Mouse (Mus musculus) hindbrain, embryonic 14.5 days (tissue): ENCODE results near the gene Gm49384. TPM values are rescaled to one million over a fixed set of nuclear protein-coding genes. Genes with fewer than 3 reads are reported as not detected.
"Not testable (repeated sequence)": the region's sequence is repeated elsewhere in the genome, so short reads cannot be mapped to it uniquely, and the experiment has no call there.

Experiments
- ATAC-seq: fragments of 200-750 bp; cut with Nextera tagmentation; 2 replicates; pipeline ENCODE4 v1.8.0; 2017; ENCODE audit warnings: moderate number of reproducible peaks, mild to moderate bottlenecking, moderate TSS enrichment, moderate library complexity; ENCODE audit not compliant: low FRiP score
- DNase-seq: peaks from one replicate; pipeline ENCODE4 v3.0.0-alpha.2; 2015; ENCODE audit warnings: low spot score
- H3K27ac ChIP-seq: fragments of 300-500 bp; sonication (generic); 2 replicates; pipeline ENCODE4 v1.5.1; 2014; ENCODE audit warnings: mild to moderate bottlenecking, moderate library complexity
- H3K27me3 ChIP-seq: fragments of 300-500 bp; sonication (generic); 2 replicates; pipeline ENCODE4 v1.6.1; 2014; ENCODE audit warnings: mild to moderate bottlenecking, low read length, mixed read lengths; ENCODE audit not compliant: control insufficient read depth, insufficient read depth
- H3K36me3 ChIP-seq: fragments of 300-500 bp; sonication (generic); replicated peaks from 2 replicates; pipeline ENCODE4 v1.6.1; 2014; ENCODE audit not compliant: control insufficient read depth, insufficient read depth
- H3K4me1 ChIP-seq: fragments of 300-500 bp; sonication (generic); replicated peaks from 2 replicates; pipeline ENCODE4 v1.6.1; 2014; ENCODE audit warnings: antibody characterized with exemption, low read length, mixed read lengths; ENCODE audit not compliant: control insufficient read depth, insufficient read depth
- H3K4me2 ChIP-seq: fragments of 300-500 bp; sonication (generic); replicated peaks from 2 replicates; pipeline ENCODE4 v1.6.1; 2014; ENCODE audit warnings: mild to moderate bottlenecking, moderate library complexity
- H3K4me3 ChIP-seq: fragments of 300-500 bp; sonication (generic); replicated peaks from 2 replicates; pipeline ENCODE4 v1.5.1; 2014; ENCODE audit warnings: mild to moderate bottlenecking, low read length
- H3K9ac ChIP-seq: fragments of 300-500 bp; sonication (generic); 2 replicates; pipeline ENCODE4 v1.6.1; 2014
- H3K9me3 ChIP-seq: fragments of 300-500 bp; sonication (generic); 2 replicates; pipeline ENCODE4 v1.6.1; 2016; ENCODE audit warnings: low read length; ENCODE audit not compliant: control insufficient read depth
- WGBS: fragments of 180-500 bp; shearing (Covaris S2); extraction: QIAGEN DNeasy Blood & Tissue Kit; methylation state at CpG from one replicate; pipeline ENCODE4 v1.1.7; 2014; 5-methylcytosine and 5-hydroxymethylcytosine counted together
- polyA plus RNA-seq: library from polyadenylated mRNA; unstranded; fragments of >200 nt; fragmentation: Nextera tagmentation; extraction: Ambion mirVana; gene quantifications from 2 replicates; pipeline ENCODE4 v1.2.1, GENCODE M21; 2014

Gene Gm49384
- polyA plus RNA-seq, 1 experiment from 2014 or later: 10.4 TPM

DNA sequence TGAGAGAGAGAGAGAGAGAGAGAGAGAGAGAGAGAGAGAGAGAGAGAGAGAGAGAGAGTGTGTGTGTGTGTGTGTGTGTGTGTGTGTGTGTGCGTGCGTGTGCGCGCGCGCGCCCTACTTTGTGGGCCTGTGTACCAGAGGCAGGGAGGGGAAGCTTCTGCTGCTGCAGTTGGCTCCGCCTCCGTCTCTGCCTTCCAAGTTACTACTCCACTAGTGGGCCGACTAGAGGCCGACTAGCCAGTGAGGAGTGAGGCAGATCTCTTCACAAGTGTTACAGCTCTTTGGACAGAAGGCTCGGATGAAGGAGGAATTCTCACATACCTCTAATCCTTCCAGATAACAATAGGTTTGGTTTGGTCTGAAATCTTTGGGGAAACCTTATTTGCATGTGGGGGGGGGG, 24.7 kb downstream of the Gm49384 start:
- DNase-seq (no peak), ATAC-seq (no peak)
- Histone ChIP-seq H3K4me3 (no peak overlapping the region), H3K4me1 (peaks cover 5% of the 10 kb centered on the region), H3K27me3 (no peaks in the 10 kb centered on the region), H3K9me3 (no peaks in the 10 kb centered on the region), H3K4me2 (no peak overlapping the region), H3K27ac (no peak overlapping the region), H3K9ac (no peak overlapping the region), H3K36me3 (peaks cover 18% of the 10 kb centered on the region)
- WGBS: 61% methylated on average over 12 of the region's 12 CpGs

DNA sequence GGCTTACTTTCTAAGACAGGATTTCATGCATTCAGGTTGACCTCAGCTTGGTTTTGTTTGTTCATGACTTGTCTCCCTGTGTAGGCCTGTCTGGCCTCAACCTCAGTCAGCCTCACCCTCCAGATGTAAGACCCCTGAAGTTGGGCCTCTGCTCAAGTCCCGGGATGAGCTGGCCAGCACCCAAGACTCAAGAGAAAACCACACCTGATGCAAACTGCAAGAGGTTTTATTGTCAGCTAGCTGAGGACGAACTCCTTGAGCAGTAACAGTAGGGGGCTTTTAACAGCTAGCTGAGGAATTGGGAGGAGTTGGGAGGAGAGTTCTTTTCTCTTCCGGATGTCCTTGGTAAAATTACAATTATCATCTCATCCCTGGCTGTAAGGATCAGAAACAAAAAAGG, 26.5 kb downstream of the Gm49384 start:
- WGBS: 77% methylated on average over 3 of the region's 3 CpGs
- no peak overlapping the region for H3K4me3 ChIP-seq
- no peaks in the 10 kb centered on the region for H3K9me3 ChIP-seq
- no peak overlapping the region for H3K27ac ChIP-seq
- H3K9ac ChIP-seq: no peak overlapping the region
- H3K27me3 ChIP-seq: no peaks in the 10 kb centered on the region
- ATAC-seq (no peak), DNase-seq (no peak)
- peaks cover 18% of the 10 kb centered on the region for H3K36me3 ChIP-seq
- H3K4me1 ChIP-seq: no peaks in the 10 kb centered on the region
- H3K4me2 ChIP-seq: no peak overlapping the region

DNA sequence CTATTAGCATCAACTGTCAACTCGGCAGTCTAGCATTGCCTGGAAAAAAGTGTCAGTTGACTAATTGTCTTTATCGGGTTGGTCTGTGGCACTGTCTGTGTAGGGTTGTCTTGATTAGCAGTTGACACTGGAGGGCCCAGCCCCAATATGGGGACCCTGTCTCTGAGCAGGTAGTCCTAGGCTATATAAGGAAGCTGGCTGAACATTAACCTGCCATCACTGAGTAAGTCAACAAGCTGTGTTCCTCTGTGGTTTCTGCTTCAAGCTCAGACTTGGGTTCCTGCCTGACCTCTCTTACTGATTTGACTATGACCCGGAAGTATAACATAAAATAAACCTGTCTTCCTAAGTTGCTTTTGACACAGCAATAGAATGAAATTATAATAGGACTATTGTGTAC, 28.1 kb downstream of the Gm49384 start:
- DNase-seq: no peak
- Histone ChIP-seq H3K27ac (no peak overlapping the region), H3K9me3 (no peaks in the 10 kb centered on the region), H3K9ac (no peak overlapping the region), H3K4me3 (no peak overlapping the region), H3K4me2 (no peak overlapping the region), H3K4me1 (no peaks in the 10 kb centered on the region), H3K27me3 (no peaks in the 10 kb centered on the region), H3K36me3 (peaks cover 3% of the 10 kb centered on the region; the same call in 1 of the 2 replicates)
- ATAC-seq: no peak
- WGBS: 91% methylated on average over 3 of the region's 3 CpGs

DNA sequence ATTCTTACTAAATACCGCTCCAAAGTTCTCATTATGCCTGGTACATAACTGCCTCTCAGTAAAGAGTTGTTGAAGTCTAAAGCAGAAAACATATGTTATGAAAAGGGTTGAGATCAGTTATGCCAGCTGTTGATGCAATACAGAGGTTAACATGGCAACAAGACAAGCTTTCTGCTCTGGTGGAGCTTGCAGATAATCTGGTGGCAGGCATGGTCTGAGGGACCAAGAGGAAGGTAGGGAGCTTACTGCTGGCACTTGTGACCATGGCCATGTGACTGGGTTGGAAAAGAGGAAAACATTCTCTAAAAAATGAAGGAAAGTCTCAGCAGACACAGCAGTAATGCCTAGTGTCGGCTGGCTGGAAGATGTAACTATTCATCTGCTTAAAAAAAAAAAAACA, 32.8 kb downstream of the Gm49384 start:
- no peak overlapping the region for H3K9ac ChIP-seq
- H3K9me3 ChIP-seq: no peaks in the 10 kb centered on the region
- no peaks in the 10 kb centered on the region for H3K4me1 ChIP-seq
- no peak overlapping the region for H3K4me3 ChIP-seq
- ATAC-seq (no peak), DNase-seq (no peak)
- H3K27ac ChIP-seq: no peak overlapping the region
- no peaks in the 10 kb centered on the region for H3K27me3 ChIP-seq
- no peaks in the 10 kb centered on the region for H3K36me3 ChIP-seq
- H3K4me2 ChIP-seq: no peak overlapping the region
- WGBS: 94% methylated on average over 2 of the region's 2 CpGs

DNA sequence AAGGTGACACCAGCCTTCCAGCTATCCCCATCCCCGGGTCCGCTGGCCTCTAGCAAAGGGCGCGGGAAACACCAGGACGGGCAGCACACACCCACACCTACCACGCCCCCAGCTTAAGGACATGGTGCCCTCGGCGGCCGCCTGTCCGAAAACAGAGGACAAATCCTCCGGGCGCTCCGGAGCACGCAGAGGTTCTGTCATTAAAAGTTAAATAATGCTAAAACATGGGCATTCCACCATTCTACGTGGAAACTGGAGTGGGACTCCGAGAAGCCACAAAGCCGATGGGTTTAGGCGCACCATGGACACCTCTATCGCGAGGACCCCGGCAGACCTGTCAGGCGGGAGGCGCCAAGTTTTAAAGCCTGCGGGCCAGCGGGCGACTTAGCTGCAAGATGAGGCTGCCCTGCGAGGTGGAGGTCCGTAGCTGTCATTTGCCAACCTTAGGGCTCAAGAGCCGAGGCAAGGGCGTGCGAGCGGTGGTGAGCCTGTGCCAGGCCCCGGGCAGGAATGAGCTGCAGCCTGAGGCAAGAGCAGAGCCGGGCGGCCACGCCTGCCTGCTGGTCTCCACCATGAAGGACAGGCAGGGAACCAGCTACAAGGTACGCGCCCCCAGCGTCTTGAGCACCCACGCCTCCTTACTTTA, 35.5 kb downstream of the Gm49384 start, which contains the start of gene Lrr1:
TSS of gene Lrr1 (plus strand) at position 354 of the 646 bp plus-strand sequence.
- H3K4me1 ChIP-seq: no peaks in the 10 kb centered on the region
- H3K9me3 ChIP-seq: no peaks in the 10 kb centered on the region
- no peaks in the 10 kb centered on the region for H3K36me3 ChIP-seq
- ATAC-seq (peak; percentile 95), DNase-seq (peak; percentile 88)
- WGBS: under 1% methylated on average over 40 of the region's 40 CpGs
- H3K9ac ChIP-seq: peak within 1 kb of the TSS; percentile 72
- H3K4me2 ChIP-seq: peak within 1 kb of the TSS; percentile 90
- peak within 1 kb of the TSS; percentile 77 for H3K27ac ChIP-seq
- peak within 1 kb of the TSS; percentile 44 for H3K4me3 ChIP-seq
- H3K27me3 ChIP-seq: no peaks in the 10 kb centered on the region

DNA sequence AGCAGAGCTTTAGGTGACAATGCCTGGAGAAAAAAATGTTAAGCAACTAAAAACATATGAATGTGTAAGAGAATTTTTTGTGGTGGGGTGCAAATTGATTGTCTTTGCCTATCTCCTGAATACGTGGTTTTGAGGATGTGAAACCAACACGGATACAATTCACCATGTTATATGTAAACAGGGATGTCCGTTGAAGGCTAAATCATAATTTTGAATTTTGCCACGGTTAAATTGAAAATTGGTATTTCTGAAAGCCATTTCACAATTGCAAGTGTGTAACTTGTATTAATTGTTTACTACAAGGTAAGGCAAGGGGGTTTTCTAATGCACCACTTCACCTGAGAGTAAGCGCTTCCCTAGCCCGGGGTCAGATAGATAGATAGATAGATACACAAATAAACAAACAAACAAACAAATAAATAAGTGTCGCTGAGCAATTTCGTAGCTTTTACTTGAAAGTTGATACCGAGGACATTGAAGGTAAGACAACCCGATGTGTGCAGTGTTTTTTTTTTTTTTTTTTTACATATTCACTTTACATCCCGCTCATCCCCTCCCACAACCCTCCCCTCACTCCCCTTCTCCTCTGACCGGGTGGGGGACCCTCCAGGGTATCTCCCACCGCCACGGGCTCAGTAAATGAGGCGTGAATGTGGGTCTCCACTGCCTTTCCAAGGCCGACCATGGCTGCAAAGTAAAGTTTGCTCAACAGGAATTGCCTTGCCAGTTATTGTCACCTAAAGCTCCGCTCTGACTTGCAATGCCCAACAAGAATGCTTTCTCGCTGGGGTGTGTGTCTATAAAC, 36.2 kb downstream of the Gm49384 start:
- peak; percentile 67 for ATAC-seq
- Histone ChIP-seq H3K27ac (peak overlapping the region; percentile 77; the same call in 1 of the 2 replicates), H3K9ac (peak overlapping the region; percentile 72), H3K27me3 (no peaks in the 10 kb centered on the region), H3K4me3 (peak overlapping the region; percentile 44), H3K4me2 (peak overlapping the region; percentile 90), H3K36me3 (no peaks in the 10 kb centered on the region), H3K9me3 (no peaks in the 10 kb centered on the region), H3K4me1 (no peaks in the 10 kb centered on the region)
- 7% methylated on average over 18 of the region's 18 CpGs for WGBS
- DNase-seq: no peak

DNA sequence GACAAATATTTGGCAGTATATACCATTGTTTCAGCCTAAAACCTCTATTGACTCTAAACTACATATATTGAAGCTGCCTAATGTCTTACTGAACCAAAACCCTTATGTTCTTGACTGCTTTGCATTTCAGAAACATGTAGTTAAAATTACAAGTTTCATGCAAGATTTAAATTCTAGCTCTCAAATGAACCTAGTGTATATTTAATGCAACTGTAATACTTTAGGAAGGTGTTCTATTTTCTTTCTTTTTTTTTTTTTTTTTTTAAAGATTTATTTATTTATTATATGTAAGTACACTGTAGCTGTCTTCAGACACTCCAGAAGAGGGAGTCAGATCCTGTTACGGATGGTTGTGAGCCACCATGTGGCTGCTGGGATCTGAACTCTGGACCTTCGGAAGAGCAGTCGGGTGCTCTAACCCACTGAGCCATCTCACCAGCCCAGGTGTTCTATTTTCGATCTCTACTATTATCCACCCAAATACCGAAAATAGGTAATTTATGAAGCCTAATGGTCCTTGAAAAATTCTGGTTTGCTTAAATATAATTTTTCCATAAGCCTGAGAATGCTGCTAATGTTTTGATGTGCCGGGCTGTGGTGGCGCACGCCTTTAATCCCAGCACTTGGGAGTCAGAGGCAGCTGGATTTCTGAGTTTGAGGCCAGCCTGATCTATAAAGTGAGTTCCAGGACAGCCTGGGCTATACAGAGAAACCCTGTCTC, 37.0 kb downstream of the Gm49384 start:
- H3K4me3 ChIP-seq, H3K9me3 ChIP-seq, DNase-seq, H3K4me1 ChIP-seq, H3K27ac ChIP-seq, H3K9ac ChIP-seq, H3K27me3 ChIP-seq, ATAC-seq, H3K36me3 ChIP-seq: not testable (repeated sequence)
- WGBS: 67% methylated on average over 8 of the region's 8 CpGs
- H3K4me2 ChIP-seq: 0 out of 2 replicates have a peak overlapping the region, but pooled peaks have one; percentile 90

DNA sequence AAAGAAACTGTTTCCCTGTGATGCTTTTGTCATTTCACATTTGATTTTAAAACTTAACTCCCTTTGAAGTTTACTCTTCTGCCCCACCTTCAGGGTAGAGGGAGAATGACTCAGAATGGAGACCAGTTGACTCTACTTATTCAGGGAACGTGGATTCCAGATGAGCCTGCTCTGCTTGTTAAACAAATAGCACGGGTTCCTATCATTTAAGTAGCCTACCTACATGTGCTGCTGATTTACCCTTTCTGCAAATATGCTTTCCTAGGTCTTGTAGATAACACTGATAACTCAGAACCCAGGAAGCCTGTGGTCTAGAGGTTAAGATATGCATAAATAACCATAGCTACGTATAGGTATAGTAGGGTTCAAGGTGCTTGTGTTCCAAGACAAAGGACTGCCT, 39.2 kb downstream of the Gm49384 start:
- Histone ChIP-seq H3K4me1 (no peaks in the 10 kb centered on the region), H3K9ac (no peak overlapping the region), H3K27ac (no peak overlapping the region), H3K27me3 (no peaks in the 10 kb centered on the region), H3K36me3 (no peaks in the 10 kb centered on the region), H3K9me3 (no peaks in the 10 kb centered on the region), H3K4me3 (no peak overlapping the region), H3K4me2 (no peak overlapping the region)
- ATAC-seq (no peak), DNase-seq (no peak)
- WGBS: 70% methylated on average over 3 of the region's 3 CpGs

DNA sequence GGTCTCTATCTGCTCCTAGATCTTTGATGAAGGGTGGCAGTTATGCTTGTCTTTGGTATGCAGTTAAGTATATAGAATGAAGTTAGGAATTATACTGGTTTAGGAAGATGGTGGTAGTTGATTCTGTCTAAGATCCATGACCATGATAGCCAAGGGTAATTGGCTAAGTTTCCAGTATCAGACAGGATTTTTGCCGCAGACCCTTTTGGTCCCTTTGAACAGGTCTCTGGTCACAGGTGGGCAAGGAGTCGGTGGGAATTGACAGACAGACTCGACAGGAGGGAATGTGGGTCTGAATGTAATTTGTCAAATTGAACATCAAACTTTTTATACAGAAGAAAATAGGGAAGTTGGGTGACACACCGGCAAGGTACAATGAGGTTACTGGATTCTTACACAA, 40.5 kb downstream of the Gm49384 start:
- H3K4me1 ChIP-seq, H3K4me2 ChIP-seq, H3K9me3 ChIP-seq, ATAC-seq, H3K9ac ChIP-seq, DNase-seq, H3K36me3 ChIP-seq, H3K27me3 ChIP-seq, H3K4me3 ChIP-seq, H3K27ac ChIP-seq: not testable (repeated sequence)
- 90% methylated on average over 4 of the region's 4 CpGs for WGBS
